Mouse (Mus musculus) erythroblast, adult 5-6 weeks (primary cell): Measurements from ENCODE around the gene Zp1. TPM values are rescaled to one million over a fixed set of nuclear protein-coding genes. Genes with fewer than 3 reads are reported as not detected.

Source experiments
- ATAC-seq: replicated peaks from 2 replicates; pipeline ENCODE4 v1.8.0; 2016; ENCODE audit warnings: moderate number of reproducible peaks, mild to moderate bottlenecking, moderate TSS enrichment, inconsistent platforms; ENCODE audit not compliant: poor library complexity, low FRiP score, severe bottlenecking
- total RNA-seq, 2 experiments: library from RNA; stranded (forward) in 1 of 2; stranded (reverse) in 1 of 2; fragments of 150-400 nt in 1 of 2; fragments of 200-764, 138-1000 nt in 1 of 2; gene quantifications; 2 replicates each; pipeline versions ENCODE4 v1.2.3 to v1.2.4; 2015 to 2017; ENCODE audit warnings: low replicate concordance in 2 of 2

The Zp1 gene
- total RNA-seq, 2 experiments from 2014 or later = not detected

- ATAC-seq = peak; percentile 97
Observed at GRCm38 (mm10) chr19:10881426-10882154, 38.8 kb downstream of the Zp1 start, which contains the start of gene Tmem109. Tmem109 (minus strand) TSS chr19:10882001.

- ATAC-seq = peak; percentile 47
Observed at GRCm38 (mm10) chr19:10880975-10881425, 39.4 kb downstream of the Zp1 start.

- ATAC-seq = no peak
Observed at GRCm38 (mm10) chr19:10880085-10880974, 40.1 kb downstream of the Zp1 start.

GRCm38 (mm10) chr19:10878201-10878837, 42.1 kb downstream of the Zp1 start:
- ATAC-seq = no peak

GRCm38 (mm10) chr19:10871328-10871961, 49.0 kb downstream of the Zp1 start:
- ATAC-seq = no peak

- no peak for ATAC-seq
Observed at GRCm38 (mm10) chr19:10870676-10871075, 49.8 kb downstream of the Zp1 start.

GRCm38 (mm10) chr19:10869886-10870527, 50.4 kb downstream of the Zp1 start, which contains the start of gene Tmem132a:
Tmem132a (minus strand) TSS chr19:10869940.
- ATAC-seq = no peak

- ATAC-seq = no peak
Observed at GRCm38 (mm10) chr19:10869241-10869885, 51.1 kb downstream of the Zp1 start.

- no peak for ATAC-seq
Observed at GRCm38 (mm10) chr19:10868623-10869141, 51.8 kb downstream of the Zp1 start.

GRCm38 (mm10) chr19:10867946-10868622, 52.3 kb downstream of the Zp1 start:
- no peak for ATAC-seq

GRCm38 (mm10) chr19:10866351-10866750, 54.1 kb downstream of the Zp1 start:
- no peak for ATAC-seq

Other genes starting within 250 kb of the Zp1 start
- gene Pga5, start 242.6 kb downstream of the Zp1 start, total RNA-seq (2015; ENCODE audit: low replicate concordance) = not detected in 2 replicates
- not detected in 2 replicates for gene Pga5, start 242.6 kb downstream of the Zp1 start, total RNA-seq (2017; ENCODE audit: low replicate concordance)
- 7.9 and 8.6 TPM in 2 replicates for gene Vps37c, start 231.9 kb downstream of the Zp1 start, total RNA-seq (2015; ENCODE audit: low replicate concordance)
- gene Vps37c, start 231.9 kb downstream of the Zp1 start, total RNA-seq (2017; ENCODE audit: low replicate concordance) = 2.9 and 4.7 TPM in 2 replicates
- not detected in 2 replicates for gene Cd5, start 181.6 kb downstream of the Zp1 start, total RNA-seq (2015; ENCODE audit: low replicate concordance)
- gene Cd5, start 181.6 kb downstream of the Zp1 start, total RNA-seq (2017; ENCODE audit: low replicate concordance) = 0.17 TPM in 1 of 2 replicates, not detected in the other
- not detected in 2 replicates for gene Cd6, start 90.6 kb downstream of the Zp1 start, total RNA-seq (2015; ENCODE audit: low replicate concordance)
- not detected in 2 replicates for gene Cd6, start 90.6 kb downstream of the Zp1 start, total RNA-seq (2017; ENCODE audit: low replicate concordance)
- gene Slc15a3, start 80.9 kb downstream of the Zp1 start, total RNA-seq (2015; ENCODE audit: low replicate concordance) = 2.1 and 3.8 TPM in 2 replicates
- gene Slc15a3, start 80.9 kb downstream of the Zp1 start, total RNA-seq (2017; ENCODE audit: low replicate concordance) = 1.3 and 3.2 TPM in 2 replicates
- gene Tmem132a, start 50.7 kb downstream of the Zp1 start, total RNA-seq (2015; ENCODE audit: low replicate concordance) = not detected in 2 replicates
- gene Tmem132a, start 50.7 kb downstream of the Zp1 start, total RNA-seq (2017; ENCODE audit: low replicate concordance) = not detected in 2 replicates
- gene Tmem109, start 38.6 kb downstream of the Zp1 start, total RNA-seq (2015; ENCODE audit: low replicate concordance) = 6.3 and 10.4 TPM in 2 replicates
- 2.4 and 6.6 TPM in 2 replicates for gene Tmem109, start 38.6 kb downstream of the Zp1 start, total RNA-seq (2017; ENCODE audit: low replicate concordance)
- gene Prpf19, start 25.4 kb downstream of the Zp1 start, total RNA-seq (2015; ENCODE audit: low replicate concordance) = 10.0 and 14.4 TPM in 2 replicates
- gene Prpf19, start 25.4 kb downstream of the Zp1 start, total RNA-seq (2017; ENCODE audit: low replicate concordance) = 26.3 and 59.3 TPM in 2 replicates
- not detected in 2 replicates for gene Ptgdr2, start 16.5 kb upstream of the Zp1 start, total RNA-seq (2015; ENCODE audit: low replicate concordance)
- not detected in 2 replicates for gene Ptgdr2, start 16.5 kb upstream of the Zp1 start, total RNA-seq (2017; ENCODE audit: low replicate concordance)
- 3.1 and 9.6 TPM in 2 replicates for gene Ccdc86, start 28.6 kb upstream of the Zp1 start, total RNA-seq (2015; ENCODE audit: low replicate concordance)
- gene Ccdc86, start 28.6 kb upstream of the Zp1 start, total RNA-seq (2017; ENCODE audit: low replicate concordance) = 0.28 and 1.5 TPM in 2 replicates
- not detected in 2 replicates for gene Ms4a10, start 54.0 kb upstream of the Zp1 start, total RNA-seq (2015; ENCODE audit: low replicate concordance)
- gene Ms4a10, start 54.0 kb upstream of the Zp1 start, total RNA-seq (2017; ENCODE audit: low replicate concordance) = not detected in 2 replicates
- gene Ms4a15, start 72.6 kb upstream of the Zp1 start, total RNA-seq (2015; ENCODE audit: low replicate concordance) = not detected in 2 replicates
- 1.5 TPM in 1 of 2 replicates, not detected in the other for gene Ms4a15, start 72.6 kb upstream of the Zp1 start, total RNA-seq (2017; ENCODE audit: low replicate concordance)
- not detected in 2 replicates for gene Ms4a18, start 97.4 kb upstream of the Zp1 start, total RNA-seq (2015; ENCODE audit: low replicate concordance)
- gene Ms4a18, start 97.4 kb upstream of the Zp1 start, total RNA-seq (2017; ENCODE audit: low replicate concordance) = not detected in 2 replicates
- gene Ms4a8a, start 160.5 kb upstream of the Zp1 start, total RNA-seq (2015; ENCODE audit: low replicate concordance) = 5.4 and 9.6 TPM in 2 replicates
- 0.34 and 5.2 TPM in 2 replicates for gene Ms4a8a, start 160.5 kb upstream of the Zp1 start, total RNA-seq (2017; ENCODE audit: low replicate concordance)
- not detected in 2 replicates for gene 1700017D01Rik, start 210.2 kb upstream of the Zp1 start, total RNA-seq (2015; ENCODE audit: low replicate concordance)
- gene 1700017D01Rik, start 210.2 kb upstream of the Zp1 start, total RNA-seq (2017; ENCODE audit: low replicate concordance) = 0.14 TPM in 1 of 2 replicates, not detected in the other
- gene 1700025F22Rik, start 244.7 kb upstream of the Zp1 start, total RNA-seq (2015; ENCODE audit: low replicate concordance) = not detected in 2 replicates
- not detected in 2 replicates for gene 1700025F22Rik, start 244.7 kb upstream of the Zp1 start, total RNA-seq (2017; ENCODE audit: low replicate concordance)